Mouse (Mus musculus): ENCODE results near the gene Mum1. TPM values are rescaled to one million over a fixed set of nuclear protein-coding genes. Genes with fewer than 3 reads are reported as not detected.

Mum1 gene
- 10 to 100 TPM; 26.5 to 39.2 TPM for total RNA-seq (2021)
- long read RNA-seq, experiment 1, transcript Mum1-201 (14 exons, 2,640 nt) = major isoform, 16 of 38 reads
- long read RNA-seq, experiment 1, partial matches to known transcripts = 13 of 38 reads
- long read RNA-seq, experiment 1, other reads (novel, unspliced or antisense) = 8 of 38 reads
- long read RNA-seq, experiment 2, transcript Mum1-201 (14 exons, 2,640 nt) = major isoform, 7 of 34 reads
- long read RNA-seq, experiment 2, partial matches to known transcripts = 15 of 34 reads
- long read RNA-seq, experiment 2, other reads (novel, unspliced or antisense) = 11 of 34 reads

DNA sequence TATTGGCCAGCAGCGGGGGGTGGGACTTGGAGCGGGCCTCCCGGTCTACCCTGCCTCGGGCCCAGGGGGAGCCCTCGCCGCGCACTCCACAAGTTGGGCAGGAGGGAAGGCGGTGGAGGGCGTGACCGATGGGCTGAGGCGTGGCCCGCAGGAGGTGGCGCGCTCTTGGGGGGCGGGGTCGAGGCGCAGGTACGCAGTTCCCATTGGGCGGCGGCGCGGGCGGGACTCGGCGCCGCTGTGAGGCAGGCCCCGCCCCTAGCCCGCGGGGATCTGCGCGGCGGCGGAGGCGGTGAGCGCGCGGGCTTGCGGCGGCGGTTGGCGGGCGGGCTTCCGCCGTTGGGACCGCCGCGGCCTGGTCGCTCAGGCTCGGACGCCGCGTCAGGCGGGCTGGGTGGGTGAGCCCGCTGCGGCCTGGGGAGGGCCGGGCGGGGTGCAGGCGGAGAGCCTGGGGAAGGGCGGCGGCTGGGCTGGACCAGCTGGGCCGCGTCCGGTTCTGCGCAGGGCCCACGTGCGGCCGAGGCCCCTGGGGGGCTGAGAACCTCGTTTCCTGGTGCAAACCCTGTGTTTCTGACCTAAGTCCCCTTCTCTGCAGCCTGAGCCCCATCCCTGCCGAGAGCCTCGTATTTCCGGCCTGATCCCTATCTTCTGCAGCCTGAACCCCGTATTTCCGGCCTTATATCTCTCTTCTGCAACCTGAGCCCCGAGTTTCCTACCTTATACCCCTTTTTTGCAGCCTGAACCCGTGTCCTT is at the start of gene Mum1:
TSS of gene Mum1 (plus strand) at position 19 of the 750 bp plus-strand sequence.
- DNase-seq = peak; percentile 99

DNA sequence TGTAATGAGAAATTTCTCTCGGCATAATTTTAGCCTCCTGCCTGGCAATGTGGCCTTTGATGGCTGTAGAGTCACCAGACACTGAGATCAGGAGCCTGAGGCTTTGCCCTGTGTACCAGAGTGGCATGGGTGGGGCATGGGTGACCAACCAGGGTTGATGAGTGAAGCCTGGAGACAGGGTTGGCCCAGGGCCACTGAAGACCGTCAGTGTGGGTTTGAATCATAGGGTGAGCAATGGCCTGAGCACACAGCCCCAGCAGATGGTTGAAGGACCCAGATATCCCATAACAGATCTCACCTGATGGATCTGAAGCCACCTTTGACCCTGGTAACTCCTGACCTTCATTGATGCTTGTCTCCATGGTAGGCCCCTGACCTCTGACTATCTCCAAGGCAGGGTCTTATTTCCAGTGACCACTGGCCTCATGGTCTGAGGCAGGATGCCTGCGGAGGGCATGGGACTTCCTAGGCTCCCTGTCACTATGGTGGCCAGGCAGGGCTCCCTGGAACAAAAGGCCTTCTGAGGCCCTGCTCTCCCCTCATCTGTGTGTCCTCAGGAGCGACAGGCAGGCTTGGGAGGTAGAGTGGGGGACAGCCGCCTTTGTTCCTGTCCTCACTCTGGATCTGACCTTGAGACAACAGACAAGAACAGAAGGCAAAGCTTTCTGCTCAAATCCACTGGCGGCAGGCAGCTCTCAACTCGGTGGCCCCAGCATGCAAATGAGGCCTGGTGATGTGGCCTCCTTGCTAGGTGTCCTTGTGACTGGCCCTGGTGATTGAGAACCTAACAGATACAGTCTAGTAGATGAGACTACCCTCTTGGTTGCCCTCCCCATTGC is 48.6 kb upstream of the Mum1 start:
- DNase-seq = peak; percentile 80

DNA sequence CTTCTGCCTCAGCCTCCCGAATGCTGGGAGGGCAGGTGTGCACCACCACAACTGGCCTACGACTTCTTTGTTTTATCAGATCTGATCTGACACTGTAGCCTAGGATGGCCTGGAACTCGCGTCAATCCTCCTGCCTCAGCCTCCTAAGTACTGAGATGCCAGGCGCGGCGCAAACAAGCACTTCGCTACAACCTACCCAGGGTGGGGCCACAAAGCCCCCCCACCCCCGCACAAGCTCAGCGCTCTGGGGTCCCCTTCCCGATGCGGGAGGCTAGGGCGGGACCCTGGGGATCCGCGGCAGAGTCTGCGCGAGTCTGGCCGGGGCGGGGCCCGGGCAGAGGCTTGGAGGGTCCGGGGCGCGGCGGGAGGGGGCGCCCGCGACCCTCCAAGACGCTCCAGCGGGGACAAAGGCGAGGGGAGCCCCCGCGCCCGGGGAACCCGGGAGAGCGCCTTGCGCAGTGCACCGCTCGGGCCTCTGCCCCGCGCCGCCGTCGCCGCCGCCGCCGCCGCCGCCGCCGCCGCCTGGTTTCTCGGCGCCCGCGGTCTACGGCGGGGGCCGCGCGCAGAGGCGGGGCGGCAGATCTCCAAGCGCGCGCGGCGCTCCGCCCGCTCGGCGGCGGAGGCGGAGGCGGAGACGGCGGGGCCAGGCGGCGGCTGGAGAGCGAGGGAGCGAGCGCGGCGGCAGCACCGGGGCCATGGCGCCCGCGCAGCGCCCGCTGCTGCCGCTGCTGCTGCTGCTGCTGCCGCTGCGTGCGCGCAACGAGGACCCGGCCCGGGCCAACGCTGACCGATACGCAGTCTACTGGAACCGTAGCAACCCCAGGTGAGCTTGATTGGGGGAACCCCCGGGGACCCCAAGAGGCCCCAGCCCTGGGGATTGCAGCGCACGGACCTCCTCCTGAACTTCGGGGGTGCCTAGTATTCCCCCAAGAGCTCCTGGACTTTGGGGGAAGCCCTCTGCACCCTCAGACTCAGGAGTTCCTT is 46.9 kb upstream of the Mum1 start, which contains the start of gene Efna2:
TSS of gene Efna2 (plus strand) at position 415 of the 984 bp plus-strand sequence.
- DNase-seq = peak; percentile 76

DNA sequence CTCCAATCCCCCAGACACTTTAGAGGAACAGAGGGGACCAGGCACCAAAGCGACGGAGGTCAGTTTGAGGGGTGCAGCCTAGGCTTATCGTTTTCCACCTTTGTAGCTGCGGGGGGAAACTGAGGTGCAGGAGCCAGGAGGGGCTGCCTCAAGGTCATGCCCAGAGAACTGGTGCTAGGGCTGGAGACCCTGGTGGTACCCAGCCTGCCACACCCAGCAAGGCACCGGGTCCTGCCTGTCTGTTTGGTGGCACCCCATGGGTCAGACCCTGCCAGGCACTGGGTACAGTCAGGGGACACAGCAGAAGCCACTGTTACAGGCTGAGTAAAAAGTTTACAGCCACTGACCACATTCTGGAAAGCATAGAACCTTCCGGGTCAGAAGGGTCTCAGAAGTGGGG is 45.9 kb upstream of the Mum1 start:
- no peak for DNase-seq

DNA sequence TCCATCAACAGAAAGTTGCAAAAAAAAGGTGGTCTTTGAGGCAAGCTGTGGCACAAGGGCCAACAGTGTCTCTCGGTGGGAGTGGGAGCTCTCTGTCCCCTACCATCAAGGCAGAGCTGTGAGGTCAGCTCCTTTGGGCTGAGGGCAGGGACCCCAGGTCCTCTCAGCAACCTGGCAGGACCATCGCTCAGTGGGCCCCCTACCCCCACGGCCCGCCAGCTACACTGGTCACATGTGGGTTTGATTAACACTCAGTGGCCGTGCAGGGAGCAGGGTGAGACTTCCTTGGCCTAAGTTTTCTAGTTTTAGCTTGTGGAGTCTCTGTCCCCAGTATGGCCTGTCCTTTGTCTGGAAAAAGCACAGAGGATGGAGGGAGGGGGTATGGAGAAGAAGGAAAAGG is 45.4 kb upstream of the Mum1 start:
- no peak for DNase-seq

DNA sequence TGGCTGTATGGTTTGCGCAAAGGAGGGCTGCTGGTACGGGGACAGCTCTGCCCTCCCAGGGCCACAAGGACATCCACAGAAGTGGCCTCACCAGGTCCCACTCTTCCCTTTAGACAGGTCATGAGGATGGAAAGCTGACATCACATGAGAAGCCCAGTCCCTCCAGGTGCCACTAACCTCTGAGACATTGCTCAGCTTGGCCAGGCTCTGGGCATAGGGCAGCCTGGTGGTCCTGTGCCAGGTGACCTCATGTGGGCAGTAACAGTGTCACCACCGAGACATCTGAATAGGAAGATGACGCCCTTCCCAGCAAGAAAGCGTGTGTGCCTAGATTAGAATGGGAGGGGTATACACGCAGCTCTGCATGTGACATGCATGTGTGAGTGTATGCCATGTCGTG is 43.7 kb upstream of the Mum1 start:
- DNase-seq = no peak

DNA sequence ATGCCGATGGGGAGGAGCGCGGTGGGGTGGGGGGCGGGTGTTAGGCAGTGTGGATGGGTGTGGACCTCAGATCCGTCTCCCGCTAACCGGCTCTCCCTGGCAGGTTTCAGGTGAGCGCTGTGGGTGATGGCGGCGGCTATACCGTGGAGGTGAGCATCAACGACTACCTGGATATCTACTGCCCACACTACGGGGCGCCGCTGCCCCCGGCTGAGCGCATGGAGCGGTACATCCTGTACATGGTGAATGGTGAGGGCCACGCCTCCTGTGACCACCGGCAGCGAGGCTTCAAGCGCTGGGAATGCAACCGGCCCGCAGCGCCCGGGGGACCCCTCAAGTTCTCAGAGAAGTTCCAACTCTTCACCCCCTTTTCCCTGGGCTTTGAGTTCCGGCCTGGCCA is 39.6 kb upstream of the Mum1 start:
- no peak for DNase-seq

DNA sequence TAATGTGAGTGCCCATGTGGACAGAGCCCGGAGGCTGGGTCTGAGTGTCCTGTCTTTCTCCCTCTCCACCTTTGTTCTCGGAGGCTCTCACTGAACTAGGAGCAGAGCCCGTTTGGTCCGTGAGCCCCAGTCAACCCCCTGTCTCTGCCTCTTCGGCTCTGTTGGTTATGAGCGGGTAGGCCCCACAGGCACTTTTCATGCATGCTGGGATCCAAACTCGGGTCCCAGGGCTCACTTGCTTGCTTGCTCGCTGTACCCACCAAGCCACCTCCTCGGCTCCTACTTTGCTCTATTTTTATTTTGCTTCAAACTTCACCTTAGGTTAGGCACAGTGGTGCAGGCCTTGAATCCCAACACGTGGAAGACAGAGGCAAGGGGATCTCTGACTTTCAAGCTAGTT is 38.5 kb upstream of the Mum1 start:
- DNase-seq = no peak

DNA sequence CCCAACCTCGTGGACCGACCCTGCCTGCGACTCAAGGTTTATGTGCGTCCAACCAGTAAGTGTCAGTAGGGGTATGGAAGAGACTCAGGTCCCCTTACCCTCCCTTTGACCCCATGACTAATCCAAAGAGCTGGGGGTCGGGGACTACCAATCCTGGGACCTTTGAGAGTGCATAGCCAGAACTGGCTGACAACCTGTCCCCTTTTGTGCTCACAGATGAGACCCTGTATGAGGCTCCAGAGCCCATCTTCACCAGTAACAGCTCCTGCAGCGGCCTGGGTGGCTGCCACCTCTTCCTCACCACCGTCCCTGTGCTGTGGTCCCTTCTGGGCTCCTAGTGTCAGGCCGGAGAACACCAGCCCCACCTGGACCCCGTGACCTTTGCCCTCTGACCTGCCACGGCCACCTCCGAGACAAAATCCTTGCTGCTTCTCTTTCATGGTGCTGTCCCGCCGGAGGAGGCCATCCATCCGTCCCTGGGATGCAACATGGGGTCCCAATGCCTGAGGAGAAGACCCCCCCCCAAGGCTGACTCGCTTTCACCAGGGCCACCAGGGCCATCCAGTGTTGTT is 37.7 kb upstream of the Mum1 start:
- DNase-seq = no peak

DNA sequence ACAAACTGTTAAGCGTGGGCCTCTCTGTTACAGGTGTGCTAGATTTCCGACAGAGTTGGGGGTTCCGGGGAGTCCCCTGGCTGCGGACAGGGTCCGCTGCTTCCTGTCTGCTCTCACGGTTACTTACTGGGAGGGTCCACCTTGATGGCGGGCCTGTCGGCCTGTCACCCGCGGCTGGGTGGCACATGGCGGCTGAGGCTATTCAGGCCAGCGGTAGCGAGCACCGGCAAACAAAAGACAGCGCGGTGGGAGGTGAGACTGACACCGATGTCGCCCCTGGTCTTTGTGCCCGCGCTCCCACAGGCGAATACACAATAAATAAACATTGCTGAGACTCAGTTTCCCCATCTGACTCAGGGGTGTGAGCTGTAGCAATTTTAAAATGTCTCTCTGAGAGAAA is 36.2 kb upstream of the Mum1 start:
- no peak for DNase-seq

DNA sequence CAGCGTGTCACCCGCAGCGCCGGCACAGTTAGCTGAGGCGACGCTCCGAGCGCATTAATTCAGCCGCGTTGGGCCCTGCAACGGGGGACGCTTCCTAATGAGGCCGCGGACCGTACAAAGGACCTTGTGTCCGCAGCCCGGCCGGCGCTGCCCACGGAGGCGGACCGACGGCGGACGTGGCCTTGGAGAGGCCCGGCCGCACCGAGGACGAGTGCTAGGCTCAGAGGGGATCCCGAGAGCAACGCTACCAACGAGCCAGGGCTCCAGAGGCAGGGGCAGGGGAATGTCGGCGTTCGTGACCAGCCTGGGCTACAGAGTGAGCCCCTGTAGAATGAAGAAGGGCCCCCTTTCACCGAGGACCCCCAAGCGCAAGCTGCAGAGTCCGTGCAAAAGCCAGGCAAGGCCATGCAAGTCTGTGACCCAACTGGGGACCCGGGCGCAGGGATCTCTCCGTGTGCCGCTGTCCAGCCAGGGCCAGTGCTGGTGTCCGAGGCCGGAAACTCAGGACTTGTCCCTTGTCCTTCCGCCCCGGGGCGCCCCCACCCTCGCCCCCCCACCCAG is 35.7 kb upstream of the Mum1 start:
- DNase-seq = peak; percentile 68

DNA sequence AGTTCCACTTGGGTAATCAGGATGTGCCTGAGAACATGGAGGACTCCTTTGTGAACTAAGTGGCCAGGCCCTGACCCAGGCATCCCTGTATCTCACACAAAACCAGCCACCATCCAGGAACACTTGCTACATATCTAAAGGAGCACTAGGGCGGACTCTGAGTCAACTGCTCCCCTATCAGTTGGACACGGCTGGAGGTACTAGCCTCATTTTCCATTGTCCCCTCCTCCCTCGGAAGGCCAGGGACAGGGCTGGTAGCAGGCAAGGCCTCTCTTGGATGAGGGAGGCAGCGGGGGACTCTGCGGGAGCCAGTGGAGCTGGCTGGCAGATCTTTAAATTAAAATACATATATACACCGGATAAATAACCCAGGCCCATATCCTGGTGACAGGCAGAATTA is 32.3 kb upstream of the Mum1 start:
- no peak for DNase-seq

DNA sequence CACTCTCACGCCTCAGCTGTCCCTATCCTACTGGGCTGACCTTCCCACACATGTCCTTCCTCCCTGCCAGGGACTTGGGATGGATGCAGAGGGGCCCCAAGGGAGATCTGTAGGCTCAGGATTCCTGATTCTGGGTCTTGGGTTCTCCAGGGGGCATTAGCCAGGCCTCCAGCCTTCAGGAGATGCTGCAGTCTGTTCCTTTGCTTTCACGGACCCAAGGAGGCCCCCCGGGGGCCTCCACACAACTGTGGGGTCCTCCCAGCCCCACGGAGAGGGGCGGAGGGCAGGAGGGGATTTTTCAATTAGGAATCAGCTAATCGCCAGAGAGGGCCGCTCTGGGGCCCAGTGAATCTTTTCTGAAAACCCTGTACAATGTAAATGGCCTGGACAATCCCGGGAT is 31.8 kb upstream of the Mum1 start:
- DNase-seq = no peak

DNA sequence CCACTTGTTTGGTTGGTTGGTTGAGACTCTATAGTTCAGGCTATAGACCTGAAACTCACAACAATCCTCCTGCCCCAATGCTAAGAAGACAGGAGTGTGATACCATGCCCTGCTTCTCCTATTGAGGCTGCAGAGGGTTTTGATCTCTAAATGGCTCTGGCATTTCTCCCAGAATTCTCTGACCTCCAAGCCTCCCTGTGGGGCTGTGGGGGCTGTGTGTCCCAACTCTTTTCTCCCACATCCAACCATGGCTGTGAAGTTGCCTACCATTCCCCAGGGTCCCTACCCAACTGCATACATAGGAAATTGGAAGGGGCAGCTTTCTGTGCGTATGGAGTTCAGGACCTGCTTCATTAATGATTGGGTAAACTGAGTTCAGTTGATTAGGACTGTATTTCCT is 30.1 kb upstream of the Mum1 start:
- peak; percentile 53 for DNase-seq

DNA sequence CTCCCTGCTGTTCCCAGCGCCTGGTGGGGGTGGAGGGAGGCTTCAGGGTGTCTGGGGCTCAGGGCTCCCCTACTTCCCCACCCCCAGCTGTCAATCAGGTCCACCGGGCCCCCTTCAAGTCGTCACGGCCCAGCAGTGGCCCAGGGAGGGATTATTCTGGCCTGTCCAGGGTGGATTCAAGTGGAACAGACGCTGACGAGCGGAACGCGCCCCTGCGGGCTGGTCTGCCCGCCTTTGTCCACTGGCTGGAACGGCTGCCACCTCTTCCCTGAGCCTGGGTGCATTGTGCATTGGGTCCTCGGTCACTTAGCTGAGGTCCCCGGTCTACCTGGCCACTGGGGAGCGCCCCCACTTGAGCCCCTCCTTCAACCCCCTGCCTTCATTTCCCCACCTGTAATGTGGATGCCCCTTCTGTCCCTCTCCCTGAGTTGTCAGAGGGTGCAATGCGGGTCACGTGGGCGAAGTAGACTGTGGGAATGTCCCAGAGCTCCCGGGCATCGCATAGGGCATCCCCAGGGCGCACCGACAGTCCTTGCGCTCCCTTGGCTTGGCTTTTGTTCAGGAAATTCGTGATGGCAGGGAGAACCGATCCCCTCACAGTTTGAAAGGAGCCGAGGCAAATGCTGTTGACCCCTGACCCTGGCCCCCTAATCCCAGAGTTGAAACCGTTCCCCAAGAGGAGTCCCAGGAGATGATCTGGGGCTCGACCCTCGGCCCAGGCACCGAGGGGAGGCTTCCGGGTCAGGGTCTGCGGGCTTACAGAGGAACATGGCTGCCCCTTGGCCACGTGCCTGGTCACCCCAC is 29.3 kb upstream of the Mum1 start:
- DNase-seq = no peak

DNA sequence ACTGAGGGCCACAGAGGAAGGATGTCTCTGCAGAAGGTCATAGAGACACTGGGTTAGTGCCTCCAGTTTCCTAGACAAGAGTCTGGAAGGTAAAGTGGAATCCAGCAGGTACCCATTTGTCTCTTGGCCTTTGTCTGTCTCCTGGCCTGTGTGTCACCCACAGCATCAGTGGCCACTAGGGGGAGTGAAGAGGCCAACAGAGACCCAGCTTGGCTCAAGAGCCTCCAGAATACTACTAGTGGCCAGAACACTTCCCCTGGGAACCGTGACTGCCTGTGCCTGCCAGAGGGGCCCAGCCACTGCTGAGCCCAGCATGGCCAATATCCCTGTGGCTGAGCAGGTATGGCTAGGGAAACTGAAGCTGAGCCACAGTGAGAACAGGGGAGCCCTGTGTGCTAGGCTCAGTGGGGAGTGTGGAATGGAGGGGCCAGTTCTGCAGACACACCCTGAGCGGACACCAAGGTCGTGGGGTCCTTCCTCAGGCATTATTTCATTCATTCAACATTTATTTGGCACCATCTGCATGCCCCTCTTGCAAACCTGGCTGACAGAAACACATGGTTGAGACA is 26.7 kb upstream of the Mum1 start:
- DNase-seq = peak; percentile 90

DNA sequence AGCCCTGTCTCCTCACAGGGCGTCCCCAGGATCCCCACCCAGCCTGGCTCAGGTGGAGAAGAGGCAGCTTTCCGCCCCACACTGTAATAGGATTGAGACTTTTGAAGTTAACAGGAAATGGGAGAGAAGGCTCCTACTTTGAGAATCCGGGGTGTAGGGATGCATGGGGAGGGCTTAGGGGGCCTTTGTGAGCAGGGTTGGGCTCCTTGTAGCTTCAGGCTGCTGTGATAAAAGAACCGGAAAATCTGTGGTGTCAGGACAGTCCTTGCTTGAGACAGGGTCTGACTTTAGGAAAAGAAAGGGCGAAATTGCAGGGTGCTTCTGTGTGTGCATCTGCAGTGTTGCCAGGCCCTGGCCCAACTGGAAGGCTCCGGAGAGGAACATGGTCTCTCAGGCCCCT is 25.7 kb upstream of the Mum1 start:
- no peak for DNase-seq

DNA sequence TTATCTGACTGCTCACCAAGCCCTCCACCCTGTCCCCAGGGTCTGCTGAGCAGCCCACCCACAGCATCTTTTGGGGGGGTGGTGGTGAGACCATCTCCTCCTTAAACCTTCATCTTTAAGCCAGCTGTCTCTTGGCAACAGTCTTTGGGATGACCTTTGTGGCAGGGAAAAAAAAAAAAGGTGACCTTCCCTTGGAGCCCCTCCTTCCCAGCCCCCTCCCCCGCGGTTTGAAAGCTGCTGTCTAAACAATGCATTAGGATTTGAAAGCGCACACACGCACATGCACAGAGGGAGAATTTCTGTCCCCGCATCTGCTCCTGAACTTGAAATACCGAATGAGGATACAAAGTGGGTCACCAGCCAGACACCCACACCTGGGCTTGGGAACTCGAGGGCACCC is 22.2 kb upstream of the Mum1 start:
- no peak for DNase-seq

DNA sequence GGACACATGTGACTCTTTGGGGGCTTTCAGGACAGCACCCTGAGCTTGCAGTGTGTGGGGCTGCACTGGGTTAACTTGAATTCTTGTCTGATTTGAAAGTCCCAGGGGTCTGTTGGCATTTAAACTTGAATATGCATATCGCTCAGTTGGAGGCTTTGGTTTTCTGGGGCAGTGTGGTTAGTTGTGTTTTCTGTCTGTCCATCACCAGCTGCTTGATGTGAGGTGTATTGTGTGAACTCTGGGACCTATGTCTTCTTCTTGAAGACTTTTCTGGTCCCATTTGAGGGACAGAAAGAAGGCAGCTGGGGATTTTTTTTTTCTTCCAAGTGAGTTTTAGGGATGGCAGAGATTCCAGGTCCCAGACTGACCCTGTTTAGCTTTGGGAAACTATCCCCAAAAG is 19.0 kb upstream of the Mum1 start:
- DNase-seq = no peak

DNA sequence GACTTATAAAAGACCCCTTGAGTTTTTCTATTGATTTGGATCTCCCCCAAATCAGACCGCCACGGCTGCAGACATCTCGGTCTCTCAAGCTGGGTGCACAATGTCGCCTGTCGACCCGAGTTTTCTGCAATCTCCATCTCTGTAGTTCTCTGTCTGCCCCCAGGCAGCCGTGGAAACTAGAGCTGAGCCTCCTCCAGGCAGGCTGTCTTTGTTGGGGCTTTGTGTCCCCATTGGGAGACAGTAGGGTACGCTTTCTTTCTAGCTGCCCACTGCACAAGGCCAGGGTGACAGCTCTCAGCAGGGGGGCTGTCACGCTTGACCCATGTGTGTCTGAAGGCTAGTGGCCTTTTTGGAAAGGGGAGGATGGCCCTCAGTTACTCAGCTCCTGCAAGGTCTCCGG is 18.6 kb upstream of the Mum1 start:
- no peak for DNase-seq

All from adrenal gland, postnatal 10 days (tissue).